In the genomic region with DNA sequence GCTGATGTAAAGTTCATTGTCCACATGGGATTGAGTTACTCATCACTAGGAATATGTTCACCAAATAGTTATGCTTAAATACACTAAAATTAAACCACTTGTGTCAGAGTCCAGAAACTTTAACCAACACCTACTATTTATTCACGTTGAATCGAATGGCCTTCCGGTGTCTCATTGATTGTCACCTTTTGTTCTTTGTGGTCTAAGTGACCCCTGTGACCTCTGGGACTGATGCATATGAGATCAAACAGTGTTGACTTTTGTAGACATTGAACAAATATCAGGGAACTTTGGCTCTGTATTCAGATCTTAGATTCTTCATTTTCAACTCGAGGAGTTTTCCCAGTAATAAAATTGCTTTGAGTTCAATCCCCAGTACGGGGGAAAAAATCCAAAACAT, we compare ENCODE assay signal across 11 mouse cellular contexts. TPM values are rescaled to one million over a fixed set of nuclear protein-coding genes. Genes with fewer than 3 reads are reported as not detected.
"Had no signal": no experiment of that assay in that cellular context is flagged by ENCODE, and none has a peak within 500 bp of the region (broad histone marks: within the 10 kb centered on the region; RNA-seq: fewer than 3 reads in every experiment).

No protein-coding gene starts in this region.

RNA-seq across cellular contexts. Expression of gene Hsd3b4, which starts 3.1 kb away (rescaled TPM):
- polyA plus RNA-seq: neural tube, embryonic 14.5 days; neural tube, embryonic 15.5 days; small intestine, adult 2 months; spleen, adult 2 months; stomach, embryonic 14.5 days; stomach, embryonic 15.5 days; stomach, embryonic 16.5 days; stomach, postnatal 0 days; thymus, postnatal 0 days; urinary bladder, adult 2 months had no signal

RNA-seq across cellular contexts. Expression of gene Gm4450, which starts 50.3 kb away (rescaled TPM):
- polyA plus RNA-seq: neural tube, embryonic 15.5 days; small intestine, adult 2 months; stomach, embryonic 14.5 days; stomach, embryonic 15.5 days; stomach, postnatal 0 days; thymus, adult 2 months; thymus, postnatal 0 days; urinary bladder, adult 2 months had no signal
